Mouse (Mus musculus) erythroblast, adult 5-6 weeks (primary cell): ENCODE data around the gene Abcg1. TPM values are rescaled to one million over a fixed set of nuclear protein-coding genes. Genes with fewer than 3 reads are reported as not detected.

Experiments used
- ATAC-seq: replicated peaks from 2 replicates; pipeline ENCODE4 v1.8.0; 2016; ENCODE audit warnings: moderate number of reproducible peaks, mild to moderate bottlenecking, moderate TSS enrichment, inconsistent platforms; ENCODE audit not compliant: poor library complexity, low FRiP score, severe bottlenecking
- total RNA-seq, 2 experiments: library from RNA; stranded (forward) in 1 of 2; stranded (reverse) in 1 of 2; fragments of 150-400 nt in 1 of 2; fragments of 200-764, 138-1000 nt in 1 of 2; gene quantifications; 2 replicates each; pipeline versions ENCODE4 v1.2.3 to v1.2.4; 2015 to 2017; ENCODE audit warnings: low replicate concordance in 2 of 2

Gene Abcg1
- total RNA-seq, 2 experiments from 2014 or later = 3.1 to 5.5 TPM

GRCm38 (mm10) chr17:31117946-31118345 is 60.5 kb downstream of the Abcg1 start:
- ATAC-seq = no peak

- peak; percentile 67 for ATAC-seq
Measured at GRCm38 (mm10) chr17:31119429-31119828, 62.0 kb downstream of the Abcg1 start.

GRCm38 (mm10) chr17:31121975-31122374 is 64.5 kb downstream of the Abcg1 start:
- 0 out of 2 replicates have a peak, but pooled peaks have one; percentile 43 for ATAC-seq

- no peak for ATAC-seq
Measured at GRCm38 (mm10) chr17:31125548-31126266, 68.2 kb downstream of the Abcg1 start.

GRCm38 (mm10) chr17:31128708-31129318 is 71.3 kb downstream of the Abcg1 start:
- ATAC-seq = no peak

- ATAC-seq = no peak
Measured at GRCm38 (mm10) chr17:31129452-31129851, 72.0 kb downstream of the Abcg1 start, which contains the start of gene Tff3. Tff3 (minus strand) TSS chr17:31129646.

- ATAC-seq = no peak
Measured at GRCm38 (mm10) chr17:31131269-31131821, 73.9 kb downstream of the Abcg1 start.

- no peak for ATAC-seq
Measured at GRCm38 (mm10) chr17:31133776-31134175, 76.3 kb downstream of the Abcg1 start.

- no peak for ATAC-seq
Measured at GRCm38 (mm10) chr17:31134913-31135312, 77.4 kb downstream of the Abcg1 start.

- ATAC-seq = no peak
Measured at GRCm38 (mm10) chr17:31136291-31136690, 78.8 kb downstream of the Abcg1 start.

- ATAC-seq = no peak
Measured at GRCm38 (mm10) chr17:31136821-31137220, 79.3 kb downstream of the Abcg1 start.

GRCm38 (mm10) chr17:31138398-31138797 is 80.9 kb downstream of the Abcg1 start:
- peak; percentile 67; the same call in 1 of the 2 replicates for ATAC-seq

- no peak for ATAC-seq
Measured at GRCm38 (mm10) chr17:31142116-31142515, 84.6 kb downstream of the Abcg1 start.

GRCm38 (mm10) chr17:31144040-31145037 is 86.9 kb downstream of the Abcg1 start, which contains the start of gene Tff2:
Tff2 (minus strand) TSS chr17:31144282.
- ATAC-seq = no peak

GRCm38 (mm10) chr17:31145998-31146397 is 88.5 kb downstream of the Abcg1 start:
- ATAC-seq = no peak

- ATAC-seq = no peak
Measured at GRCm38 (mm10) chr17:31152512-31152911, 95.0 kb downstream of the Abcg1 start.

GRCm38 (mm10) chr17:31152966-31153499 is 95.6 kb downstream of the Abcg1 start:
- no peak for ATAC-seq

- ATAC-seq = no peak
Measured at GRCm38 (mm10) chr17:31153785-31154184, 96.3 kb downstream of the Abcg1 start.

GRCm38 (mm10) chr17:31157921-31158320 is 100.4 kb downstream of the Abcg1 start:
- no peak for ATAC-seq
